Mouse (Mus musculus) left cerebral cortex, adult 11 months (tissue): Measurements from ENCODE around the gene Syne3.

ENCODE experiments used
- DNase-seq: peaks from one replicate; pipeline ENCODE4 v3.0.0; 2022; ENCODE audit warnings: low spot score

Gene Syne3

DNA sequence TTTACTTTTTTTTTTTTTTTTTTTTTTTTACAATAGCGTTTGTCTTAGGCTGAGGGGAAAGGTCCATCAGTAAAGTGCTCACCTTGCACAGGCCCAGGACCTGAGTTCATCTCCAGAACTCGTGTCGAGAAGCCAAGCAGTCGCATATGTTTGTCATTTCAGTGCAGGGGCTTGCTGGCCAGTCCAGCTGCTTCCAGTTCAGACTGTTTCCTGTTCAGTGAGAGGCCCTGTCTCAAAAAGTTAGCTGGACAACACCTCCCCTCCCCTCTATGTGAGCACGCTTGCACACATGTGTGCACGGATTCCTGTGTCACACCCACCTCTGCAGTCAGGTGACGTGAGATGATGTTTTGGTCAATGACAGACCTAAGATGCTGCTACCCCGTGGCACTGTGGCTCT, 119.5 kb downstream of the Syne3 start:
- DNase-seq: no peak

- DNase-seq: no peak
Measured at GRCm38 (mm10) chr12:104886104-104886503, 123.5 kb downstream of the Syne3 start.

- DNase-seq: no peak
Measured at GRCm38 (mm10) chr12:104882533-104882932, 127.1 kb downstream of the Syne3 start.

- DNase-seq: no peak
Measured at GRCm38 (mm10) chr12:104882061-104882460, 127.5 kb downstream of the Syne3 start.

GRCm38 (mm10) chr12:104881518-104882060, 128.0 kb downstream of the Syne3 start:
- no peak for DNase-seq

DNA sequence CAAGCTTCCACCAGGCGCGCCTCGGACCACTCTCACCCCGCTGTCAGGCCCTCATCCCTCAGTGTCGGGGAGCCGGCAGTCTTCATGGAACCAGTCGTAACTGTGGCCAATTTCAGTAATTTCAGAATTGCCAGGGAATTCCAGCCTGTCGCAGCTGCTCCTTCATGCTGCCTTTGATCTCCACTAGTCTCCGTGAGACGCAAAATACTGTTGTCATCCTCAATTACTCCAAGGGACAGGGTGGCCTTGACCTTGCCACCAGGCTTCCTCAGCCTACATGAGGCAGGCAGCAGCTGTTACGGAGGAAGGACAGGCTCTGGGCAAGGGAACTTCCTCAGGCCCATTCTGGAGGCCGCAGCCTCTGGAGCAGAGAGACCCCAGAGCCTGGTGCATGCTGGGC, 129.2 kb downstream of the Syne3 start:
- no peak for DNase-seq
